Mouse (Mus musculus) megakaryocyte-erythroid progenitor cell, adult 5-6 weeks (primary cell): Measurements from ENCODE around the gene Tfb2m. TPM values are rescaled to one million over a fixed set of nuclear protein-coding genes. Genes with fewer than 3 reads are reported as not detected.

Experiments
- ATAC-seq: replicated peaks from 2 replicates; pipeline ENCODE4 v1.8.0; 2016; ENCODE audit warnings: mild to moderate bottlenecking, inconsistent platforms; ENCODE audit not compliant: severe bottlenecking, poor library complexity, low FRiP score, low TSS enrichment
- total RNA-seq, 2 experiments: library from RNA; stranded (forward) in 1 of 2; stranded (reverse) in 1 of 2; fragments of 200-1000, 215-1000 nt in 1 of 2; fragments of >200 nt in 1 of 2; fragmentation: Nextera tagmentation in 1 of 2; gene quantifications; 2 replicates each; pipeline ENCODE4 v1.2.3; 2014 to 2017

Gene Tfb2m
- total RNA-seq, 2 experiments from 2014 or later: 44.8 to 77.9 TPM

- no peak for ATAC-seq
Observed at GRCm38 (mm10) chr1:179560845-179561430, 14.9 kb upstream of the Tfb2m start.

GRCm38 (mm10) chr1:179559446-179560194, 13.6 kb upstream of the Tfb2m start:
- ATAC-seq: no peak

GRCm38 (mm10) chr1:179556921-179557320, 10.9 kb upstream of the Tfb2m start:
- ATAC-seq: no peak

DNA sequence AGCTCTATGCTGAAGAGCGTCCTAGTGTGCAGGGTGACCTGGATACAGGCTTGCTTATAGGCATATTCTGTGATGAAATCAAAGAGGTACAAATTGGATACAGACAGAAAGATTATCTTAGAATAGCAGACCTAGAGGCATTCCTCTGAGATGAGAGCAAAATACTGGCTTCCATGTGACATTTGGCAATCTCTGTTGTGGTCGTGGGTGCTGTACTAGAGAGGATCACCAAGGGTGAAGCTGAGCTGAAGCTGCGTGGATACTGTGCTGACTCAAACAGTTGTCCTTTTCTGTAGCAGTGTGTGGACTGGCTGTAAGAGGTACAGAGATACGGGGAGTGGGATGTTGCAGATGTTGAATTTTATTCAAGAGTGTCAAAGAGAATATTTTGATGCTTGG, 7.9 kb upstream of the Tfb2m start:
- ATAC-seq: 0 out of 2 replicates have a peak, but pooled peaks have one; percentile 23

DNA sequence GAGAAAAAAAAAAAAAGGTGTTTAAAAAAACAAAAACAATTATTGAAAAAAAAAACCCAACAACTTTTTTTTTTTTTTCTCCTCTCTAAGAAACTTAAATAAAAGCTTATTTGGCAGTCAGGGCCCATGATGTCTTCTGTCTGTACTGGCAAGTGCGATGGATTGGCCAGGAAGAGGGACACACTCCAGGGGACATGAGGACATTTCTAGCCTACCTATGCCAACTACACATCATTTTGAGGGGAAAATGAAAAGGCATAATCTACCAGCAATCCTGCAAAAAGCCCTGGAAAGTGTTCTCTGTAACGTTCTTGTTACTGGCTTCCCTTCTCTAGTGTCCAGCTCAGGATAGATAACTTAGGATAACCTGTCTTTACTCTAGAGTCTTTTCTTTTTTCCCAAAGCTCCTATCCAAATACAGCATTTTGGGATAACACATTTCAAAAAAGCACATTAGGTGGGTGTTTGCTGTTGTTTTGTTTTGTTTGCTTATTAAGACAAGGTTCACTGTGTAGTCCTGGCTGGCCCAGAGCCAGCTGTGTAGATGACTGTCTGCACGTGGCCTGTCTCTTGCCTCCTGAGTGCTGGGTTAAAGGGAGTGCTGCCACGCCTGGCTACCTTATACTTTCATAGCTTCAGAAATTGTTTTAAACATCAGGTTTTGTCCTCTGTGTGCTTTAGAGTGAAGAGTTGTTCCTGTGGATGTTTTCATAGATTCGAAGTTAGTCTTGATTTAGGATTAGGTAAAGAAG, 7.3 kb upstream of the Tfb2m start:
- peak; percentile 72 for ATAC-seq

- no peak for ATAC-seq
Observed at GRCm38 (mm10) chr1:179552751-179553150, 6.7 kb upstream of the Tfb2m start.

GRCm38 (mm10) chr1:179551921-179552320, 5.9 kb upstream of the Tfb2m start:
- ATAC-seq: no peak

GRCm38 (mm10) chr1:179551336-179551735, 5.3 kb upstream of the Tfb2m start:
- peak; percentile 77 for ATAC-seq

- ATAC-seq: no peak
Observed at GRCm38 (mm10) chr1:179548996-179549752, 3.1 kb upstream of the Tfb2m start.

DNA sequence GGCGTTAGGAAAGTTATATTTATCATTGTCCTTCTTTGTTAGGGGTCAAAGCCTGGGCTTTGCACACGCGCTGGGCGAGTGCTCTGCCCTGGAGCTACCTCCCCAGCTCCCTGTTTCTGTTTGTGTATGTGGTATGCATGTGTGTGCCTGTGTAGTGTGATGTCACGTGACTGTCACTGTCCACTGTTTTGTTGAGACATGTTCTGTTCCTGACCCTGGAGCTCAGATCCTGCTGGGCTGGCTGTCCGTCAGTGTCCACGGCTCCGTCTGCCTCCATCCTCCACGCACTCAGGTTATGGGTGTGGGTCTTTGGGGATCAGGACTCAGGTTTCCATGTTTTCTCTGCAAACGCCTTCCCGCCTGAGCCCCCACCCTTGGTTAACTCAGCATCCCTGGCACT, 2.2 kb upstream of the Tfb2m start:
- ATAC-seq: no peak

GRCm38 (mm10) chr1:179547176-179547575, 1.1 kb upstream of the Tfb2m start:
- ATAC-seq: no peak

- peak; percentile 65 for ATAC-seq
Observed at GRCm38 (mm10) chr1:179546551-179546917, 467 bp upstream of the Tfb2m start.

GRCm38 (mm10) chr1:179541502-179541901, 4.6 kb downstream of the Tfb2m start:
- ATAC-seq: no peak

DNA sequence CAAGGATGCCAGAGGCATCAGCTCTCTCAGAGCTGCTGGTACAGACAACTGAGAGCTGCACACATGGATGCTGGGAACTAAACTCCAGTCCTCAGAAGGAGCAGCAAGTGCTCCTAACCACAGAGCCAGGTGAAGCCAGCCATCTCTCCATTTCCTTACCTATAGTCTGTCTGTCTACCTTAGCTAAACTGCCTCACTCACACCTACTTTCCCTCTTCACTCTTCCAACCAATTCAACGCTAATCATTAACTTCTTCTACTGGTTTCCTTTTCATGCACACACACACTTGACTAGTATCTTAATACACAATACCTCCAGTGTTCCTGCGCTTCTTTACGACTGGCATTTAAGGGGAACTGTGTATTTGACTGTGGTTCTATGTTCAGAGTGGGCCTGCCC, 6.2 kb downstream of the Tfb2m start:
- ATAC-seq: no peak

GRCm38 (mm10) chr1:179539054-179539453, 7.0 kb downstream of the Tfb2m start:
- no peak for ATAC-seq

- ATAC-seq: no peak
Observed at GRCm38 (mm10) chr1:179519901-179520300, 26.2 kb downstream of the Tfb2m start.

DNA sequence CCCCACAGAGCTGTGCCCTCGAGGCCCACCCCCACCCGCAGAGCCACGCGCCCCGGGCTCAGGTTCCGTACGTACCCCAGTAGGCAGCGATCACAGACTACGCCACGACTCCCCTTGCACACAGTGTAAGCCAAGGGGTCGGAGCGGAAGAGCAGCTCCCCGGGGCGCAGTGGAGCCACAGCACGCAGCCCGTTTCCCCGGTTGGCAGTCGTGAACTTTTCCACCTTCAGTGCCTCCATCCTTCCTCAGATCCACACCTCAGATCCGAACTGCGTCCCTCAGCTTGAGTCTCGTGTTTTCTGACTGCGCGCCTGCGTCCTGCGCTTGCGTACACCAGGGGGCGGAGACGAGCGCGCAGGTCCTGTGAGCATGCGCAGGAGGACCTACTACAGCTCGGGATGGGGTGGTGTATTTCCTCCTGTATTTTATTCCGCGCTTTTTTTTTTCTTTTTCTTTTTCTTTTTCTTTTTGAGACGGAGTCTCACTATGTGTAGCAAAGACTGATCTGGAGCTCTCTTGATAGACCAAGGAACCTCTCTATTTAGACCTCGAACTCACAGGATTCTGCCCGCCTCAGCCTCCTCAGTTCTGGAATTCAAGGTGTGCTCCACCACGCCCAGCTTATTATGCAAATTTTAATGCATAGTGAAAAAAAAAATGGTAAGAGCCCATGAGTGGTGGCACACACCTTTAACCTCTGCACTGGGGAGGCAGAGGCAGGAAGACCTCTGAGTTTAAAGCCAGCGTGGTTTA, 28.2 kb downstream of the Tfb2m start, which contains the start of gene Smyd3:
TSS of gene Smyd3 (minus strand) at position 329 of the 753 bp plus-strand sequence.
- peak; percentile 95 for ATAC-seq

DNA sequence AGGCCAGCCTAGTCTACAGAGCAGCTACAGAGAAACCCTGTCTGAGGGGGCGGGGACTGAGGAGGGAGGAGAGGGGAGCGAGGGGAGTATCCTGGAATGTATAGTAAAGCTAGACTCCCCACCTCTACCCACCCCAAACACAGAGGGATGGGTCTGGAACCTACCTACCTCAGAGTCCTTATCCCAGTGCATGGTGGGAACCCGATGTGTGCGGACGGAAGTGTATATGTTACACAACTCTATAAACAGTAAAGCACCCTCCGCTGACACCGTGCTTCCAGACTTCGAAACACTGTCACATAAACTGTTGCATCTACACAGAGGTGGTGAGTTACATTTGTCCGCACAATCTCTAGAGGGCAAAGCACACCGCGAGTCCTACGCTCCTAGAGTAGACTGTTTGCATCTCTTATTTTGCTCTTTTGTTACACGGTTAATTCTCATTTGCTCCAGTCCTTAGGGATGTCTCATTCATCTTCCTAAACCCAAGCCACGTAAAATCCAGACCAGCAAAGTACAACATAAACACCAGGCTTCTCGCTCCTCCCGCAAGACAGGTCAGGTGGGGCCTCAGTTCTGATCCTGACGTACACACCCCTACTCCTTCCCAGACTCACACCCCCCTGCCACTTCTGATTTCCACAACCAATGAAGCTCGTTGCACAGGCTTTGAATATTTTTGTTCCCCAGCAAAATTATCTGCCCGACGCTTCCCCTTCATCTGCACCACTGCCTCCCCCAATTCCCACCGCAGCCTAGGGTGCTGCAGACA, 28.9 kb downstream of the Tfb2m start:
- ATAC-seq: peak; percentile 68
